Mouse (Mus musculus): ENCODE measurements around the gene Lrrc20. TPM values are rescaled to one million over a fixed set of nuclear protein-coding genes. Genes with fewer than 3 reads are reported as not detected.

Gene Lrrc20
- polyA plus RNA-seq, 1 experiment from 2014 or later: 15.3 TPM

GRCm38 (mm10) chr10:61627938-61628250 lies 152.3 kb downstream of the Lrrc20 start:
- Histone ChIP-seq H3K27ac (no peak overlapping the region), H3K4me3 (no peak overlapping the region), H3K36me3 (no peaks in the 10 kb centered on the region), H3K4me2 (no peak overlapping the region), H3K4me1 (replicated peaks) (peaks cover 16% of the 10 kb centered on the region), H3K27me3 (peaks cover 49% of the 10 kb centered on the region), H3K9ac (no peak overlapping the region), H3K9me3 (no peaks in the 10 kb centered on the region)
- ATAC-seq (ENCODE audit: low FRiP score): no peak
- WGBS: 82% methylated on average over 4 of the region's 4 CpGs

Other genes with a start within 250 kb of the Lrrc20 start
- 0.14 and 0.31 TPM in 2 replicates for gene Adamts14, start 202.4 kb upstream of the Lrrc20 start, polyA plus RNA-seq (2015; fragmentation: Nextera tagmentation; extraction: Ambion mirVana)
- gene Prf1, start 178.0 kb upstream of the Lrrc20 start, polyA plus RNA-seq (2015; fragmentation: Nextera tagmentation; extraction: Ambion mirVana): 0.06 TPM in 1 of 2 replicates, not detected in the other
- 29.4 and 30.8 TPM in 2 replicates for gene Pald1, start 92.3 kb upstream of the Lrrc20 start, polyA plus RNA-seq (2015; fragmentation: Nextera tagmentation; extraction: Ambion mirVana)
- 0.09 TPM in 1 of 2 replicates, not detected in the other for gene Nodal, start 57.8 kb upstream of the Lrrc20 start, polyA plus RNA-seq (2015; fragmentation: Nextera tagmentation; extraction: Ambion mirVana)
- 66.3 and 66.4 TPM in 2 replicates for gene Eif4ebp2, start 23.1 kb upstream of the Lrrc20 start, polyA plus RNA-seq (2015; fragmentation: Nextera tagmentation; extraction: Ambion mirVana)
- 0.40 and 0.42 TPM in 2 replicates for gene Npffr1, start 119.7 kb downstream of the Lrrc20 start, polyA plus RNA-seq (2015; fragmentation: Nextera tagmentation; extraction: Ambion mirVana)
- gene Ppa1, start 172.8 kb downstream of the Lrrc20 start, polyA plus RNA-seq (2015; fragmentation: Nextera tagmentation; extraction: Ambion mirVana): 206 and 209 TPM in 2 replicates
- gene Sar1a, start 204.5 kb downstream of the Lrrc20 start, polyA plus RNA-seq (2015; fragmentation: Nextera tagmentation; extraction: Ambion mirVana): 194 and 201 TPM in 2 replicates
- 18.2 and 24.7 TPM in 2 replicates for gene Tysnd1, start 219.7 kb downstream of the Lrrc20 start, polyA plus RNA-seq (2015; fragmentation: Nextera tagmentation; extraction: Ambion mirVana)
- 8.2 and 8.3 TPM in 2 replicates for gene Aifm2, start 239.5 kb downstream of the Lrrc20 start, polyA plus RNA-seq (2015; fragmentation: Nextera tagmentation; extraction: Ambion mirVana)

All from hindbrain, embryonic 13.5 days (tissue).